Mouse (Mus musculus) kidney, embryonic 16.5 days (tissue): ENCODE measurements around the gene Iqgap2. TPM values are rescaled to one million over a fixed set of nuclear protein-coding genes. Genes with fewer than 3 reads are reported as not detected.

Experiments used
- ATAC-seq: fragments of 200-750 bp; cut with Nextera tagmentation; 2 replicates; pipeline ENCODE4 v1.8.0; 2017; ENCODE audit warnings: moderate TSS enrichment; ENCODE audit not compliant: low FRiP score, low TSS enrichment
- H3K27ac ChIP-seq: fragments of 300-500 bp; sonication (generic); 2 replicates; pipeline ENCODE4 v1.5.1; 2014; ENCODE audit warnings: low read length
- H3K27me3 ChIP-seq: fragments of 300-500 bp; sonication (generic); 2 replicates; pipeline ENCODE4 v1.6.1; 2014; ENCODE audit warnings: low read length, control low read depth, mixed read lengths; ENCODE audit not compliant: insufficient read depth
- H3K36me3 ChIP-seq: fragments of 300-500 bp; sonication (generic); 2 replicates; pipeline ENCODE4 v1.6.1; 2014; ENCODE audit warnings: low read length, control low read depth, mixed read lengths; ENCODE audit not compliant: insufficient read depth
- H3K4me1 ChIP-seq: fragments of 300-500 bp; sonication (generic); 2 replicates; pipeline ENCODE4 v1.6.1; 2014; ENCODE audit warnings: low read length, control low read depth, mixed read lengths; ENCODE audit not compliant: insufficient read depth
- H3K4me2 ChIP-seq: fragments of 300-500 bp; sonication (generic); replicated peaks from 2 replicates; pipeline ENCODE4 v1.6.1; 2014; ENCODE audit warnings: low read depth, low read length
- H3K4me3 ChIP-seq: fragments of 300-500 bp; sonication (generic); 2 replicates; pipeline ENCODE4 v1.5.1; 2014; ENCODE audit warnings: mild to moderate bottlenecking, low read length
- H3K9ac ChIP-seq: fragments of 300-500 bp; sonication (generic); replicated peaks from 2 replicates; pipeline ENCODE4 v1.6.1; 2014; ENCODE audit warnings: low read length
- H3K9me3 ChIP-seq: fragments of 300-500 bp; sonication (generic); 2 replicates; pipeline ENCODE4 v1.6.1; 2016; ENCODE audit warnings: low read length, control low read depth
- WGBS: fragments of 180-500 bp; shearing (Covaris S2); extraction: QIAGEN DNeasy Blood & Tissue Kit; methylation state at CpG from one replicate; pipeline ENCODE4 v1.1.7; 2014; 5-methylcytosine and 5-hydroxymethylcytosine counted together
- polyA plus RNA-seq: library from polyadenylated mRNA; unstranded; fragments of >200 nt; fragmentation: Nextera tagmentation; extraction: Ambion mirVana; gene quantifications from 2 replicates; pipeline ENCODE4 v1.2.1, GENCODE M21; 2015

The Iqgap2 gene
- polyA plus RNA-seq, 1 experiment from 2014 or later = 10.5 TPM

DNA sequence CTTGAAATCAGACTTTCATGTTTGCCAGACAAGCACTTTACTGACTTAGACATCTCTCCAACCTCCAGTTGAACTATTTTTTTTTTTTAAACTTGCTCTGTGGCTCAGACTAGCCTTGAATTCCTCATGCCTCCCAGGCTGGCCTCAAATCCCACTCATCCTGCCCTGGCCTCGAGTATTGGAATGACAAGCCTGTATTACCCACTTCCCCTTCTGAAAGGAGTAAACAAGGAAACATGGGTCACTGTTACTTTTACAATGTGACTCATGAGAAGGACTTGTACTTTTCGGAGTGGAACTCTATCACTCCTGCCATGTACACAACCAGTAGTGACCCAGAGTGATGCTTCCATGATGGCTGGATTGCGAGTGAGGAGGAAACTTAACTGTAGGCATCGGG is 3.6 kb downstream of the Iqgap2 start:
- ATAC-seq = no peak
- WGBS = 68% methylated on average over 4 of the region's 4 CpGs
- H3K4me1 ChIP-seq = peaks cover 15% of the 10 kb centered on the region
- H3K27ac ChIP-seq = no peak overlapping the region
- no peak overlapping the region for H3K9ac ChIP-seq
- no peaks in the 10 kb centered on the region for H3K36me3 ChIP-seq
- H3K4me2 ChIP-seq = no peak overlapping the region
- no peaks in the 10 kb centered on the region for H3K9me3 ChIP-seq
- no peaks in the 10 kb centered on the region for H3K27me3 ChIP-seq
- H3K4me3 ChIP-seq = no peak overlapping the region

GRCm38 (mm10) chr13:95887375-95887774 is 4.3 kb downstream of the Iqgap2 start:
- 83% methylated on average over 7 of the region's 7 CpGs for WGBS
- H3K9ac ChIP-seq = no peak overlapping the region
- no peak for ATAC-seq
- no peaks in the 10 kb centered on the region for H3K9me3 ChIP-seq
- no peak overlapping the region for H3K4me2 ChIP-seq
- no peaks in the 10 kb centered on the region for H3K27me3 ChIP-seq
- H3K36me3 ChIP-seq = no peaks in the 10 kb centered on the region
- no peak overlapping the region for H3K4me3 ChIP-seq
- H3K27ac ChIP-seq = no peak overlapping the region
- peaks cover 19% of the 10 kb centered on the region for H3K4me1 ChIP-seq

GRCm38 (mm10) chr13:95884455-95884854 is 7.3 kb downstream of the Iqgap2 start:
- 93% methylated on average over 3 of the region's 3 CpGs for WGBS
- H3K27me3 ChIP-seq = no peaks in the 10 kb centered on the region
- ATAC-seq = no peak
- no peak overlapping the region for H3K4me3 ChIP-seq
- no peak overlapping the region for H3K4me2 ChIP-seq
- H3K36me3 ChIP-seq = no peaks in the 10 kb centered on the region
- no peak overlapping the region for H3K9ac ChIP-seq
- no peaks in the 10 kb centered on the region for H3K9me3 ChIP-seq
- H3K27ac ChIP-seq = no peak overlapping the region
- 0 out of 2 replicates have a peak, but pooled peaks cover 4% of the 10 kb centered on the region for H3K4me1 ChIP-seq

DNA sequence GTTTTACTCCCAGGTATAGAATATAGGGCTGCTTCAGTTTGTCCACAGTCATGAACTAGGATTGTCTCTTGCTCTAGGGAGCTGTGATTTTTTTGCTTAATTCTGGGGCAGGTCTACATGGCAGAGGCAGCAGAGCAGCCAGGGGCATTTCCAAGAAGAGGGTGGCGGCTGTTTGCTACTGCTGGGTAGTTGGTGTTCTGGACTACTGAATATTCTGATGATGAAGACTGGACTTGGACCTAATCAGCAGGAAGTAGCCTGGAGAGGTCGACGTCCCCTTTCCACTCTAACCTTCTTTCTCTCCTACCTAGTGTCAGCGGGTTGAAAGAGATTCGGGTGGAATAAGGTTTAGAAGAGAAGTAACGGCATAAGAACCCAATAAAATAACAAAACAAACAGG is 9.7 kb downstream of the Iqgap2 start:
- H3K4me1 ChIP-seq = 0 out of 2 replicates have a peak, but pooled peaks cover 4% of the 10 kb centered on the region
- no peak overlapping the region for H3K4me2 ChIP-seq
- no peaks in the 10 kb centered on the region for H3K36me3 ChIP-seq
- no peaks in the 10 kb centered on the region for H3K9me3 ChIP-seq
- no peak for ATAC-seq
- H3K4me3 ChIP-seq = no peak overlapping the region
- no peak overlapping the region for H3K9ac ChIP-seq
- WGBS = 81% methylated on average over 6 of the region's 6 CpGs
- H3K27ac ChIP-seq = no peak overlapping the region
- H3K27me3 ChIP-seq = no peaks in the 10 kb centered on the region

DNA sequence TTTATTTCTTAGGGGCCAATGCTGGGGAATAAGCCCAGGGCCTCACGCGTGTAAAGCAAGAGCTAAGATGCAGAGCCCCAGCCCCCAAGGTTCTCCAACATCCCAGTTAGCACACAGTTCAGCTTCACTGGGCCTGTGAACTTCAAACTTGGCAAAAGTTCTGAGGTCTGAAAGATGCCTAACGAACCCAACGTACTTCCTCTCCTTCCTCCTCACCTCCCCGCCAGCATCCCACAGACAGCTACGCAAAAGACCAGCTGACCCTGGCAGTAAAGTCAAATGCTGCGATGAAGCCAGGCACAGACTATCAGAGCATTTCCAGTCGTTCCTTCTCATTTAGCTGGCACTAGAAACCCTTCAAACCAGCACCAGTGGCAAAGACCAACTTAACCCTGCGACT is 10.3 kb downstream of the Iqgap2 start:
- 66% methylated on average over 9 of the region's 9 CpGs for WGBS
- Histone ChIP-seq H3K4me2 (no peak overlapping the region), H3K9ac (no peak overlapping the region), H3K36me3 (no peaks in the 10 kb centered on the region), H3K27me3 (no peaks in the 10 kb centered on the region), H3K4me3 (no peak overlapping the region), H3K4me1 (0 out of 2 replicates have a peak, but pooled peaks cover 4% of the 10 kb centered on the region), H3K9me3 (no peaks in the 10 kb centered on the region), H3K27ac (no peak overlapping the region)
- ATAC-seq = no peak

GRCm38 (mm10) chr13:95880633-95881032 is 11.1 kb downstream of the Iqgap2 start:
- no peaks in the 10 kb centered on the region for H3K9me3 ChIP-seq
- H3K4me2 ChIP-seq = no peak overlapping the region
- 61% methylated on average over 6 of the region's 6 CpGs for WGBS
- no peaks in the 10 kb centered on the region for H3K36me3 ChIP-seq
- H3K27me3 ChIP-seq = no peaks in the 10 kb centered on the region
- H3K27ac ChIP-seq = no peak overlapping the region
- no peak overlapping the region for H3K4me3 ChIP-seq
- H3K9ac ChIP-seq = no peak overlapping the region
- ATAC-seq = peak; percentile 81; the same call in 1 of the 2 replicates
- 0 out of 2 replicates have a peak, but pooled peaks cover 4% of the 10 kb centered on the region for H3K4me1 ChIP-seq

- WGBS = 78% methylated on average over 4 of the region's 4 CpGs
- Histone ChIP-seq H3K27me3 (no peaks in the 10 kb centered on the region), H3K4me3 (no peak overlapping the region), H3K9me3 (no peaks in the 10 kb centered on the region), H3K4me2 (no peak overlapping the region), H3K36me3 (no peaks in the 10 kb centered on the region), H3K4me1 (no peaks in the 10 kb centered on the region), H3K27ac (no peak overlapping the region), H3K9ac (no peak overlapping the region)
- ATAC-seq = no peak
Measured at GRCm38 (mm10) chr13:95871993-95872392, 19.7 kb downstream of the Iqgap2 start.

DNA sequence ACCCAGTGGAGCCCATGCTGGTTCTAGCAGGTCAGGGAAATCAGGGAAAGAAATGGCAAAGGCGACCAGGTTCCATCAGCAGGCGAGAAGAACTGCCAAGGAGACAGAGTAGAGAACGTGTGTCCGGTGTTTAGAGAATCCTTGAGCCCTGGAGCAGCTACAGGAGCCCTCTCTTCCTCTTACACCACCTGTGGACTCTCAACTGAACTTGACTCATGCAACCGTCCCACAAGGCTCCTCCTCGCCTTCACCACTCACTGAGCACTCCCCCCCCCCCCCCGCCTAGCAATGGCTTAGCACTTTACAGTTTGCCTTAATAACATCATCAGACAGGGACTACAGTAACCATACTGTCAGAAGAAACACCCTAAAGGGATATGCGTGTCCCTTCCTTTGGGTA is 21.1 kb downstream of the Iqgap2 start:
- ATAC-seq = no peak
- H3K4me2 ChIP-seq = no peak overlapping the region

DNA sequence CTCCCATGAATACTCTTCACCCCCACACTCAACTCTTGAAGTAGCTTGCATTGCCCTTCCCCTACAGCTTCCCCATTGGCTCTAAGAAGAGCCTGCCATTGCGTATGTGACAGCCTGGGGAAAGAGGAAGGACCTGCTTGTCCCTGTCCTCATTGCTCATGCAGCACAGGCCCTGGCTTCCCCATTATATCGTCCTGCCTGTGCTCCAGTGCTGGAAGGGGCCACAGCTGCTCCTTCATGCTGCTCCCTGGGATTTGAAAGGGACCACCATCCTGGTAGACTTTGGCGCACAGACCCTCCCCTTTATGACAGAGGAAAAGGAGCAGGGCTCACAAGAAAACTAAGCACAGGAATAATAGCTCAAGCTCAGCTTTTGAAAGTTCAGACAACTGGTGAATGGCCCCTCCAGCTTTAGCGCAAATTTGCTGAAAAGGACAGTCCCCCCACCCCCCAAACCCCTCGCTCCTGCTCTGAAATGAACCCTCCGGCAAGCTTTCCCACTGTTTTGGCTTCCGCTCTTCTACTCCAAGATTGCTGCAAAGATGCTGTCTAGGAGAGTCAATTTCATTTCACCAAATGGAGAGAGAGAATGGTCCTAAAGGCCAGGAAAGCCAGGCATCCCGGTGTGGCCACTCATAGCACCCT is 22.7 kb downstream of the Iqgap2 start:
- Histone ChIP-seq H3K9me3 (no peaks in the 10 kb centered on the region), H3K27ac (no peak overlapping the region), H3K36me3 (no peaks in the 10 kb centered on the region), H3K9ac (no peak overlapping the region), H3K4me1 (no peaks in the 10 kb centered on the region), H3K4me2 (no peak overlapping the region), H3K27me3 (no peaks in the 10 kb centered on the region), H3K4me3 (no peak overlapping the region)
- no peak for ATAC-seq
- WGBS = 80% methylated on average over 8 of the region's 8 CpGs

More for the DNA sequence above, 21.1 kb downstream of the Iqgap2 start:
- Histone ChIP-seq H3K4me1 (no peaks in the 10 kb centered on the region), H3K9ac (no peak overlapping the region), H3K27me3 (no peaks in the 10 kb centered on the region), H3K4me3 (no peak overlapping the region), H3K27ac (no peak overlapping the region), H3K36me3 (no peaks in the 10 kb centered on the region), H3K9me3 (no peaks in the 10 kb centered on the region)
- WGBS = 76% methylated on average over 7 of the region's 8 CpGs

DNA sequence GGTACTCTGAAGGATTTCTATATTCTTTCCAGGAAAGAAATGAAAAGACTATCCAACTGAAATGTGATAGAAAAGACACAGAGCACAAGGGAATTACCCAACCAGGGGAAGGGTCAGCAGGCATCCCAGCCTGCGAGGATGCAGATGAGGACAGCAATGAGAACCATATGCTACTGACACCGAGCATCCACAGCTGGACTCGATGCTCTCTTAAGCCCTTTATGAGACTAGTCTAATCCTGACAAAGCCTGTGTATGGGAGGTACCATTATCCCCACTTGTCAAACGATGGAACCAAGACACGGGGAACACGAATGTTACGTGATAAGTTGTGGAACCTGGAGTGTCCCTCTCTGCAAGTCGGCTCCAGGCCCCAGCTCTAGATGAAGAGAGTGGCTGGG is 29.5 kb downstream of the Iqgap2 start:
- ATAC-seq = no peak
- Histone ChIP-seq H3K9ac (no peak overlapping the region), H3K36me3 (no peaks in the 10 kb centered on the region), H3K4me2 (no peak overlapping the region), H3K27me3 (no peaks in the 10 kb centered on the region), H3K27ac (no peak overlapping the region), H3K9me3 (no peaks in the 10 kb centered on the region), H3K4me1 (no peaks in the 10 kb centered on the region), H3K4me3 (no peak overlapping the region)
- WGBS = 78% methylated on average over 8 of the region's 8 CpGs
